Mouse (Mus musculus) ES-Bruce4 (cell line): ENCODE results near the gene Gng8. TPM values are rescaled to one million over a fixed set of nuclear protein-coding genes. Genes with fewer than 3 reads are reported as not detected.
A peak's percentile ranks its signal among the peaks of the same experiment; 100 is the strongest.

Source experiments
- H3K27ac ChIP-seq: 2 replicates; pipeline ENCODE4 v1.5.1; 2012; ENCODE audit warnings: low read length, inconsistent platforms; ENCODE audit not compliant: insufficient read depth
- H3K27me3 ChIP-seq: 2 replicates; pipeline ENCODE4 v1.6.1; 2012; ENCODE audit warnings: mild to moderate bottlenecking, low read length, inconsistent platforms; ENCODE audit not compliant: control insufficient read depth, poor library complexity, insufficient read depth, severe bottlenecking
- H3K36me3 ChIP-seq: 2 replicates; pipeline ENCODE4 v1.6.1; 2012; ENCODE audit warnings: inconsistent platforms, mild to moderate bottlenecking, low read length, moderate library complexity; ENCODE audit not compliant: control insufficient read depth, poor library complexity, insufficient read depth, severe bottlenecking
- H3K4me1 ChIP-seq: one replicate; pipeline ENCODE4 v1.8.1; 2011; ENCODE audit warnings: low read length; ENCODE audit not compliant: control insufficient read depth, insufficient read depth
- H3K4me3 ChIP-seq: 2 replicates; pipeline ENCODE4 v1.5.1; 2011; ENCODE audit warnings: low read depth, mild to moderate bottlenecking, low read length
- H3K9ac ChIP-seq: 2 replicates; pipeline ENCODE4 v1.6.1; 2012; ENCODE audit warnings: low read depth, mild to moderate bottlenecking, inconsistent platforms; ENCODE audit not compliant: poor library complexity, severe bottlenecking
- H3K9me3 ChIP-seq: replicated peaks from 2 replicates; pipeline ENCODE4 v1.6.1; 2012; ENCODE audit warnings: mild to moderate bottlenecking, low read length, inconsistent platforms; ENCODE audit not compliant: control insufficient read depth, poor library complexity, insufficient read depth, severe bottlenecking
- CTCF ChIP-seq: IDR thresholded peaks from one replicate; pipeline ENCODE4 v1.8.1; 2011; ENCODE audit warnings: low read depth, low read length
- EP300 ChIP-seq: IDR thresholded peaks from 2 replicates; pipeline ENCODE4 v1.6.1; 2011; ENCODE audit warnings: low read depth, low read length; ENCODE audit not compliant: insufficient read depth
- POLR2A ChIP-seq: IDR thresholded peaks from one replicate; pipeline ENCODE4 v1.8.1; 2011; ENCODE audit warnings: low read length; ENCODE audit not compliant: insufficient read depth
- polyA plus RNA-seq: library from polyadenylated mRNA; stranded (reverse); fragments of >200 nt; gene quantifications from 2 replicates; pipeline ENCODE4 v1.2.4, GENCODE M21; 2011; ENCODE audit warnings: low read depth; ENCODE audit not compliant: missing spikeins, insufficient read depth, insufficient read length

The Gng8 gene
- polyA plus RNA-seq, 1 experiment = 4.6 TPM

GRCm38 (mm10) chr7:16876608-16877007 lies 15.0 kb upstream of the Gng8 start:
- no peaks in the 10 kb centered on the region for H3K36me3 ChIP-seq
- H3K4me3 ChIP-seq = peak overlapping the region; percentile 57
- H3K9ac ChIP-seq = peak overlapping the region; percentile 9
- no peaks in the 10 kb centered on the region for H3K27me3 ChIP-seq
- TF ChIP-seq CTCF (no peak), EP300 (peak; percentile 51; the same call in 1 of the 2 replicates)
- H3K9me3 ChIP-seq = no peaks in the 10 kb centered on the region
- no peaks in the 10 kb centered on the region for H3K4me1 ChIP-seq
- peak overlapping the region; percentile 52 for H3K27ac ChIP-seq

- no peak overlapping the region for H3K4me3 ChIP-seq
- H3K27me3 ChIP-seq = no peaks in the 10 kb centered on the region
- H3K9me3 ChIP-seq = no peaks in the 10 kb centered on the region
- no peaks in the 10 kb centered on the region for H3K4me1 ChIP-seq
- H3K27ac ChIP-seq = no peak overlapping the region
- no peaks in the 10 kb centered on the region for H3K36me3 ChIP-seq
- no peak overlapping the region for H3K9ac ChIP-seq
- TF ChIP-seq POLR2A = no peak
- no peak for TF ChIP-seq EP300
- TF ChIP-seq CTCF = no peak
Observed at GRCm38 (mm10) chr7:16877717-16878116, 13.9 kb upstream of the Gng8 start.

- peak overlapping the region; percentile 88 for H3K27ac ChIP-seq
- no peak overlapping the region for H3K4me3 ChIP-seq
Observed at GRCm38 (mm10) chr7:16879796-16880547, 11.6 kb upstream of the Gng8 start.

GRCm38 (mm10) chr7:16880615-16881014 lies 11.0 kb upstream of the Gng8 start:
- Histone ChIP-seq H3K4me1 (peaks cover 3% of the 10 kb centered on the region), H3K27ac (peak overlapping the region; percentile 88), H3K9me3 (no peaks in the 10 kb centered on the region), H3K36me3 (no peaks in the 10 kb centered on the region), H3K27me3 (no peaks in the 10 kb centered on the region), H3K9ac (no peak overlapping the region), H3K4me3 (no peak overlapping the region)
- no peak for TF ChIP-seq POLR2A
- TF ChIP-seq CTCF = no peak
- no peak for TF ChIP-seq EP300

More at GRCm38 (mm10) chr7:16879796-16880547, 11.6 kb upstream of the Gng8 start:
- no peaks in the 10 kb centered on the region for H3K27me3 ChIP-seq
- peaks cover 3% of the 10 kb centered on the region for H3K4me1 ChIP-seq
- TF ChIP-seq EP300 = peak; percentile 54
- TF ChIP-seq POLR2A = no peak
- no peaks in the 10 kb centered on the region for H3K9me3 ChIP-seq
- no peaks in the 10 kb centered on the region for H3K36me3 ChIP-seq
- H3K9ac ChIP-seq = no peak overlapping the region

DNA sequence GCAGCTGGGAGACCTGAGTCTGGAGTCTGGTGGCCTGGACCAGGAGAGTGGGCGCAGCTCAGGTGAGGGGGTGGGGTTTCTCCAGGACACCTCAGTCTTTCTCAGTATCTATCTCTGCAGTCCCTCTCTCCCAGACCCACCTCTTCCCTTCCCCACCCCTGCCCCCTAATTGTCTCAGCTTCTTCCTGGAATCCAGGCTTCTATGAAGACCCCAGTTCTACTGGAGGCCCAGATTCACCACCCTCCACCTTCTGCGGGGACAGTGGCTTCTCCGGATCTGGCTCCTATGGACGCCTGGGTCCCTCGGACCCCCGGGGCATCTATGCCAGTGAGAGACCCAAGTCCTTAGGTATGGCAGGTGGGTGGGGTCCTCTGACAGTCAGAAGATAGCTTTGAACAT lies 8.4 kb upstream of the Gng8 start:
- peaks cover 3% of the 10 kb centered on the region for H3K4me1 ChIP-seq
- no peak overlapping the region for H3K4me3 ChIP-seq
- no peaks in the 10 kb centered on the region for H3K36me3 ChIP-seq
- H3K27me3 ChIP-seq = no peaks in the 10 kb centered on the region
- no peak overlapping the region for H3K9ac ChIP-seq
- H3K27ac ChIP-seq = no peak overlapping the region
- H3K9me3 ChIP-seq = no peaks in the 10 kb centered on the region
- TF ChIP-seq EP300 (no peak), POLR2A (no peak), CTCF (no peak)

DNA sequence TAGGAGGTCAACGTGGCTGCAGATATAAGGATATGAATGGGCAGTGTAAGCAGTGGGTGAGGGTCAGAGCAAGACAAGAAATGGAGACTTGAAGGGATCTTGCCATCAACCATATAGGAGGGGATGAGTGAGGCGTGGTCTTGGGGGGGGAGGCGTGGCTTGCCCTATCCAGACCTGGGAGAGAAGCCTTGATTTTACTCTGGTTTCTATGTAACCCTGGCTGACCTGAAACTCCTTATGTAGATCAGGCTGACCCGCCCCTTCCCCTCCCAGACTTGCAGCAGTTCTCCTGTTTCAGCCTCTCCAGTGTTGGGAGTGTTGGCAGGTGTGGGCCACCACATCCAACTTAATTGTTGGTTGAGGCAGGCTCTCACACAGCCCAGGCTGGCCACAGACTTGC lies 7.3 kb upstream of the Gng8 start:
- no peak overlapping the region for H3K4me3 ChIP-seq
- H3K9ac ChIP-seq = no peak overlapping the region
- no peaks in the 10 kb centered on the region for H3K36me3 ChIP-seq
- TF ChIP-seq POLR2A = no peak
- TF ChIP-seq EP300 = 0 out of 2 replicates have a peak, but pooled peaks have one; percentile 19
- TF ChIP-seq CTCF = no peak
- peaks cover 3% of the 10 kb centered on the region for H3K4me1 ChIP-seq
- no peaks in the 10 kb centered on the region for H3K9me3 ChIP-seq
- H3K27ac ChIP-seq = peak overlapping the region; percentile 29; the same call in 1 of the 2 replicates
- H3K27me3 ChIP-seq = no peaks in the 10 kb centered on the region
